Mouse (Mus musculus) intestine, embryonic 14.5 days (tissue): ENCODE data around the gene Tcte3. TPM values are rescaled to one million over a fixed set of nuclear protein-coding genes. Genes with fewer than 3 reads are reported as not detected.
"Not testable (repeated sequence)": the region's sequence is repeated elsewhere in the genome, so short reads cannot be mapped to it uniquely, and the experiment has no call there.

Experiments used
- ATAC-seq: fragments of 200-750 bp; cut with Nextera tagmentation; replicated peaks from 2 replicates; pipeline ENCODE4 v1.8.0; 2017; ENCODE audit warnings: low read depth, moderate number of reproducible peaks, moderate TSS enrichment, moderate library complexity; ENCODE audit not compliant: low FRiP score, low TSS enrichment
- DNase-seq: peaks from one replicate; pipeline ENCODE4 v3.0.0-alpha.2; 2018; ENCODE audit warnings: low spot score
- H3K27ac ChIP-seq: fragments of 300-500 bp; sonication (generic); 2 replicates; pipeline ENCODE4 v1.5.1; 2014; ENCODE audit warnings: low read depth, mild to moderate bottlenecking, control low read depth
- H3K27me3 ChIP-seq: fragments of 300-500 bp; sonication (generic); replicated peaks from 2 replicates; pipeline ENCODE4 v1.6.1; 2014; ENCODE audit warnings: low read length, control low read depth; ENCODE audit not compliant: control insufficient read depth, insufficient read depth
- H3K36me3 ChIP-seq: fragments of 300-500 bp; sonication (generic); 2 replicates; pipeline ENCODE4 v1.6.1; 2014; ENCODE audit warnings: low read length, control low read depth; ENCODE audit not compliant: control insufficient read depth, insufficient read depth
- H3K4me1 ChIP-seq: fragments of 300-500 bp; sonication (generic); replicated peaks from 2 replicates; pipeline ENCODE4 v1.6.1; 2014; ENCODE audit warnings: low read length, control low read depth, mixed read lengths; ENCODE audit not compliant: control insufficient read depth, insufficient read depth
- H3K4me2 ChIP-seq: fragments of 300-500 bp; sonication (generic); 2 replicates; pipeline ENCODE4 v1.6.1; 2014; ENCODE audit warnings: low read length
- H3K4me3 ChIP-seq: fragments of 300-500 bp; sonication (generic); 2 replicates; pipeline ENCODE4 v1.5.1; 2014; ENCODE audit warnings: low read depth, low read length, control low read depth, mixed read lengths
- H3K9ac ChIP-seq: fragments of 300-500 bp; sonication (generic); 2 replicates; pipeline ENCODE4 v1.6.1; 2014; ENCODE audit warnings: mild to moderate bottlenecking, low read length
- H3K9me3 ChIP-seq: fragments of 300-500 bp; sonication (generic); 2 replicates; pipeline ENCODE4 v1.6.1; 2016; ENCODE audit warnings: low read length, control low read depth; ENCODE audit not compliant: control insufficient read depth
- WGBS: fragments of 180-500 bp; shearing (Covaris S2); extraction: QIAGEN DNeasy Blood & Tissue Kit; methylation state at CpG from one replicate; pipeline ENCODE4 v1.1.7; 2014; 5-methylcytosine and 5-hydroxymethylcytosine counted together
- polyA plus RNA-seq: library from polyadenylated mRNA; unstranded; fragments of >200 nt; fragmentation: Nextera tagmentation; extraction: Ambion mirVana; gene quantifications from 2 replicates; pipeline ENCODE4 v1.2.1, GENCODE M21; 2014

Tcte3 gene
- polyA plus RNA-seq, 1 experiment from 2014 or later = 1.1 TPM

GRCm38 (mm10) chr17:15055925-15056324, 14.6 kb upstream of the Tcte3 start:
- DNase-seq = no peak
- Histone ChIP-seq H3K27me3 (no peaks in the 10 kb centered on the region), H3K9me3 (no peaks in the 10 kb centered on the region), H3K4me1 (no peaks in the 10 kb centered on the region), H3K36me3 (peaks cover 37% of the 10 kb centered on the region), H3K27ac (no peak overlapping the region), H3K9ac (no peak overlapping the region), H3K4me2 (no peak overlapping the region), H3K4me3 (no peak overlapping the region)
- WGBS = 84% methylated on average over 4 of the region's 4 CpGs
- no peak for ATAC-seq

- 91% methylated on average over 9 of the region's 13 CpGs for WGBS
- H3K9ac ChIP-seq, H3K4me1 ChIP-seq, H3K27ac ChIP-seq, ATAC-seq, H3K27me3 ChIP-seq, DNase-seq, H3K9me3 ChIP-seq, H3K4me2 ChIP-seq, H3K4me3 ChIP-seq: not testable (repeated sequence)
- peaks cover 24% of the 10 kb centered on the region for H3K36me3 ChIP-seq
Observed at GRCm38 (mm10) chr17:15053829-15054200, 12.5 kb upstream of the Tcte3 start.

- H3K27ac ChIP-seq, H3K4me1 ChIP-seq, DNase-seq, H3K27me3 ChIP-seq, H3K4me2 ChIP-seq, H3K9ac ChIP-seq, H3K4me3 ChIP-seq, H3K9me3 ChIP-seq, ATAC-seq: not testable (repeated sequence)
- 91% methylated on average over 5 of the region's 8 CpGs for WGBS
- H3K36me3 ChIP-seq = peaks cover 19% of the 10 kb centered on the region; the same call in 1 of the 2 replicates
Observed at GRCm38 (mm10) chr17:15053183-15053828, 12.0 kb upstream of the Tcte3 start.

- not testable (repeated sequence) for H3K4me1 ChIP-seq, H3K27me3 ChIP-seq, DNase-seq, H3K27ac ChIP-seq, ATAC-seq, H3K9me3 ChIP-seq, H3K4me3 ChIP-seq, H3K4me2 ChIP-seq, H3K9ac ChIP-seq
- WGBS = 83% methylated on average over 1 of the region's 1 CpGs
- peaks cover 17% of the 10 kb centered on the region; the same call in 1 of the 2 replicates for H3K36me3 ChIP-seq
Observed at GRCm38 (mm10) chr17:15052766-15053165, 11.5 kb upstream of the Tcte3 start.

- not testable (repeated sequence) for DNase-seq, H3K27me3 ChIP-seq, H3K4me2 ChIP-seq, H3K9ac ChIP-seq, H3K4me3 ChIP-seq, H3K27ac ChIP-seq, ATAC-seq, H3K36me3 ChIP-seq, H3K4me1 ChIP-seq, H3K9me3 ChIP-seq
- WGBS = no CpG with 5 or more reads among the region's 1 CpGs
Observed at GRCm38 (mm10) chr17:15050338-15050737, 9.1 kb upstream of the Tcte3 start.

DNA sequence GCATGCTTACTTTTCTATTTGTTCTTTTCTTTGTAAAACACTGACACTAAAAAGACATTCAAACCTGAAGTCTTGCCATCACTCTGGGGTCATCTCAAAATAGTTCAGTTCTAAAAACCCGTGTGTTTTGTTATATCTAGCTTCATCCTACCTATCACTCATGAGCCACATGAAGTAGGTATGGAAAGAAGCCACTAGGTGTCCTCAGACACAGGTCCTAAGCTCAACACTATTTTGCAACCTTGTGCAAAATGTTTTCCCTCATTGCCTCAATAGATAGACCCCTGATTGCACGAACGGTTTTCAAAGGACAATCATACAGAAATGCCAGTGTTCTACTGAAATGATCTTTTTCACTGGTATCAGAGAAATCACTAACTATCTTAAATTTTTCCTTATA, 833 bp downstream of the Tcte3 start:
- DNase-seq, H3K36me3 ChIP-seq, H3K9ac ChIP-seq, H3K4me3 ChIP-seq, H3K4me2 ChIP-seq, H3K27ac ChIP-seq, H3K4me1 ChIP-seq, H3K27me3 ChIP-seq, H3K9me3 ChIP-seq: not testable (repeated sequence)
- WGBS = no CpG with 5 or more reads among the region's 3 CpGs
- peak; percentile 34; the same call in 1 of the 2 replicates for ATAC-seq

- H3K4me2 ChIP-seq, H3K4me1 ChIP-seq, ATAC-seq, H3K9ac ChIP-seq, H3K27me3 ChIP-seq, H3K4me3 ChIP-seq, DNase-seq, H3K27ac ChIP-seq, H3K9me3 ChIP-seq, H3K36me3 ChIP-seq: not testable (repeated sequence)
- no CpG with 5 or more reads among the region's 4 CpGs for WGBS
Observed at GRCm38 (mm10) chr17:15031414-15031813, 9.9 kb downstream of the Tcte3 start.

DNA sequence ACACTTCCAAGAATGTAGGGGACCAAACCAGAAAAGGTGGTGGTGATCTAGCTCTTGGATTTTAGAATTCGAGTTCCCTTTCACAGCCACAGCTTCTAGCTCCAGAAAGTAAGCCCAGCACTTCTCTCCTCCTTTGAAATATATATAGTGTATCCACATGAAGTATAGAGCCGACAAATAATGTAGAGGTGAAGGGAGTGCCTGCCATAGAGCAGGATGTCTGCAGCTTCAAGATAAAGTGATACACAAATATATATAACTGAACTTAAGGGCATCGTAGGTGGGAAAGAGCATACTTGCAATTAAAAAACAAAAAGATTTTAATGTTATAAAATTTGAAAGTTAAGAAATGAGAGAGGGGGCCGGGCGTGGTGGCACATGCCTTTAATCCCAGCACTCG, 15.8 kb downstream of the Tcte3 start:
- H3K4me2 ChIP-seq, H3K36me3 ChIP-seq, H3K9ac ChIP-seq, H3K27me3 ChIP-seq, H3K9me3 ChIP-seq, DNase-seq, H3K4me3 ChIP-seq, ATAC-seq, H3K4me1 ChIP-seq, H3K27ac ChIP-seq: not testable (repeated sequence)
- WGBS = no CpG with 5 or more reads among the region's 6 CpGs

DNA sequence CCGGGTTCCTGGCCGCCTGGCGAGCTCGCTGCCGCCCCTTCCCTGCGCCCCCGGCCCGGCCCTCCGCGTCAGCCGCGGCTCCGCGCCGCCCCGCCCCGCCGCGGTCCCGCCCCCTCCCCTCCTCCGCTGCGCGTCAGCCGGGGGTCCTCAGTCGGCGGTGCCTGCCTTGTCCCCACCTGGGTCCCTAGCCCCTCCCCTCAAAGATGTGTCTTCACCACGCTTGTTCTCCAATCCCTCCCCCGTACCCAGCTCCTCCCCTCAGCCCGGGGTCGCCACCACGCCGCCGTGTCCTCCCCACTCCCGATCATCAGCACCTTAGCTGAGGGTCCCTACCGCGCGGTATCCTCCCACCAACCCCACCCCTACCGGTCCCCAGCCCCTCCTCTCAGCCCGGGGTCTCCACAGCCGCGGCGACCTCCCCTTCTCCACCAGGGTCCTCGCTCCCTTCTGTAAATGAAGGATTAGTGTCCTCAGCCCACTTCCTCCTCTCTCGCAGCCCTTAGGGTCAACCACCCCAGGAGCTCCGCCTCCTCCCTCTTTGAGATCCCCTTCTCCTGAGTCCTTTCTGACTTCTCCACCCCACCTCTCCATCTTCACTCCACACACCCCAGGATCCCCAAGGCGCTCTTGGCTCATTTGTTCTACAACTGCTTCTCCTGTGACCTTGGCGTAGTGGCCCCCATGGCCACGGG, 16.6 kb downstream of the Tcte3 start:
- peak; percentile 92 for ATAC-seq
- not testable (repeated sequence) for H3K27me3 ChIP-seq, DNase-seq, H3K36me3 ChIP-seq, H3K4me1 ChIP-seq, H3K4me2 ChIP-seq, H3K27ac ChIP-seq, H3K4me3 ChIP-seq, H3K9ac ChIP-seq, H3K9me3 ChIP-seq
- WGBS = no CpG with 5 or more reads among the region's 48 CpGs
